In genomic region chr17:3487721-3488601, GRCm38 (mm10) we compare ENCODE assay signal across 14 mouse cellular contexts. TPM values are rescaled to one million over a fixed set of nuclear protein-coding genes. Genes with fewer than 3 reads are reported as not detected.
DNase-seq lines count a peak whose midpoint lies in the region; ATAC-seq and TF ChIP-seq lines count a peak whose summit lies in the region.
"Had no signal": no experiment of that assay in that cellular context is flagged by ENCODE, and none has a peak within 500 bp of the region (broad histone marks: within the 10 kb centered on the region; RNA-seq: fewer than 3 reads in every experiment).

No protein-coding gene starts in this region.

- ATAC-seq in forebrain, embryonic 14.5 days: peak; percentile 47; the same call in 1 of the 2 replicates
- ATAC-seq in megakaryocyte, adult 5-6 weeks (ENCODE audit: poor library complexity, severe bottlenecking): peak; percentile 15; the same call in 1 of the 2 replicates

- H3K27ac ChIP-seq in forebrain, embryonic 14.5 days (ENCODE audit: low read depth, low read length): no peak overlapping the region
- H3K27ac ChIP-seq: hindbrain, embryonic 14.5 days had no signal

- no peak overlapping the region for H3K4me3 ChIP-seq in forebrain, embryonic 14.5 days (ENCODE audit: low read depth, low read length)
- no peak overlapping the region for H3K4me3 ChIP-seq in lung, adult 2 months (replicated peaks; ENCODE audit: extremely low read depth, low read depth, low read length)

- DNase-seq in kidney, postnatal 36 days: peak; percentile 50 to 52
- no peak for DNase-seq in kidney, postnatal 10 days
- DNase-seq in brain, adult 2 months (ENCODE audit: low read depth, low spot score): peak; percentile 56
- peak; percentile 34 for DNase-seq in forebrain, embryonic 14.5 days (ENCODE audit: low spot score)
- DNase-seq in cerebellum, postnatal 25 days: no peak
- DNase-seq in lung, adult 2 months: no peak
- DNase-seq: cerebellum, adult 11-12 months; gastrocnemius, postnatal 36 days; lung, embryonic 14.5 days had no signal

- WGBS in forebrain, embryonic 14.5 days: 51% methylated on average over 12 of the region's 12 CpGs
- 73% methylated on average over 12 of the region's 12 CpGs for WGBS in lung, adult 2 months

- no peak for TF ChIP-seq POLR2A in lung, adult 2 months (IDR thresholded peaks at IDR 0.05; ENCODE audit: borderline replicate concordance, extremely low read depth, low read depth, low read length)

- H3K9ac ChIP-seq in forebrain, embryonic 14.5 days (ENCODE audit: low read length): no peak overlapping the region
- H3K9ac ChIP-seq: hindbrain, embryonic 14.5 days; lung, embryonic 14.5 days had no signal

- H3K36me3 ChIP-seq in forebrain, embryonic 14.5 days (ENCODE audit: control insufficient read depth, insufficient read depth, low read length): peaks cover 5% of the 10 kb centered on the region; the same call in 1 of the 2 replicates

- H3K4me1 ChIP-seq in forebrain, embryonic 14.5 days (ENCODE audit: control insufficient read depth, insufficient read depth, low read length): no peaks in the 10 kb centered on the region
- no peaks in the 10 kb centered on the region for H3K4me1 ChIP-seq in lung, adult 2 months (ENCODE audit: control insufficient read depth, insufficient read depth, low read length)

- H3K4me2 ChIP-seq in forebrain, embryonic 14.5 days (ENCODE audit: low read length): no peak overlapping the region
- H3K4me2 ChIP-seq: hindbrain, embryonic 14.5 days; lung, embryonic 14.5 days had no signal

- no peak for TF ChIP-seq CTCF in lung, adult 2 months (IDR thresholded peaks at IDR 0.05; ENCODE audit: insufficient read depth, low read length)

- H3K9me3 ChIP-seq in forebrain, embryonic 14.5 days (replicated peaks; ENCODE audit: control insufficient read depth, low read length): no peaks in the 10 kb centered on the region

- no peaks in the 10 kb centered on the region for H3K27me3 ChIP-seq in forebrain, embryonic 14.5 days (replicated peaks; ENCODE audit: control insufficient read depth, insufficient read depth, low read length)
- H3K27me3 ChIP-seq: CH12.LX had no signal

RNA-seq across cellular contexts. Expression of gene Cldn20, which starts 44.4 kb away (rescaled TPM):
- polyA plus RNA-seq in forebrain, embryonic 14.5 days (2014; fragmentation: Nextera tagmentation; extraction: Ambion mirVana): 0.84 and 0.94 TPM in 2 replicates
- total RNA-seq in megakaryocyte, adult 5-6 weeks (2015): 0.54 and 2.0 TPM in 2 replicates
- 1.3 TPM in 1 of 2 replicates, not detected in the other for total RNA-seq in megakaryocyte, adult 5-6 weeks (2017)
- 0.28 TPM in 1 of 2 replicates, not detected in the other for polyA plus RNA-seq in lung, adult 2 months (2012; rRNA removed)
- total RNA-seq: CH12.LX; gastrocnemius, postnatal 36 days had no signal
- polyA plus RNA-seq: lung, embryonic 14.5 days; spleen, adult 2 months; testis, adult 2 months had no signal

Comparison
In these comparisons a context has a peak if more than half of its experiments do, and no peak if none do; other contexts are left out.
1. DNase-seq: peak in kidney, postnatal 36 days (2 of 2), brain, adult 2 months (single experiment) and forebrain, embryonic 14.5 days (single experiment); none in kidney, postnatal 10 days (single experiment), cerebellum, postnatal 25 days (0 of 2) and lung, adult 2 months (single experiment).